Mouse (Mus musculus) CD4-positive, CD25-positive, alpha-beta regulatory T cell, adult 4 months (primary cell): ENCODE results near the gene Clint1. TPM values are rescaled to one million over a fixed set of nuclear protein-coding genes. Genes with fewer than 3 reads are reported as not detected.
A peak's percentile ranks its signal among the peaks of the same experiment; 100 is the strongest.
"Not testable (repeated sequence)": the region's sequence is repeated elsewhere in the genome, so short reads cannot be mapped to it uniquely, and the experiment has no call there.

Experiments used
- ATAC-seq: one replicate; pipeline ENCODE4 v1.8.0; 2017
- polyA plus RNA-seq, 2 experiments: library from polyadenylated mRNA; unstranded; fragments of 100-300 nt; shearing (Covaris generic); gene quantifications; one replicate each; pipeline ENCODE4 v1.2.1; 2017

Clint1 gene
- polyA plus RNA-seq, 2 experiments from 2014 or later: 29.1 to 44.1 TPM

DNA sequence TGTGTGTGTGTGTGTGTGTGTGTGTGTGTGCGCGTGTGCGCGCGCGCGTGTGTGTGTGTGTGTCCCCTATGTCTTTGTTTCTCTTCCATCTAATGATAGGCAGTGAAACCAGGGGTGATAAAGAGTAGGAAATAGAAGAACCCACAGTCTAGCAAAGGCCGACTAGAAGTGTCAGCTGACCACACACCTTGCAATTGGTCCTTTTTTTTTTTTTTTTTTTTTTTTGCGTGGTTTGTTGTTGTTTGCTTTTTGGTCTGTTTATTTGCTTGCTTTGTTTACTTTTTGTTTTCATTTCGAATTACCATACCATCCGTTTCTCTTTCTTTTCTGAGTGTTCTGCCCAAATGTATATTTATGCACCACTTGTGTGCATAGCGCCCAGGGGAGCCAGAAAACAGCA, 3.6 kb upstream of the Clint1 start:
- no peak for ATAC-seq

- no peak for ATAC-seq
Measured at GRCm38 (mm10) chr11:45849203-45849602, 2.6 kb upstream of the Clint1 start.

- ATAC-seq: no peak
Measured at GRCm38 (mm10) chr11:45849859-45850258, 2.0 kb upstream of the Clint1 start.

DNA sequence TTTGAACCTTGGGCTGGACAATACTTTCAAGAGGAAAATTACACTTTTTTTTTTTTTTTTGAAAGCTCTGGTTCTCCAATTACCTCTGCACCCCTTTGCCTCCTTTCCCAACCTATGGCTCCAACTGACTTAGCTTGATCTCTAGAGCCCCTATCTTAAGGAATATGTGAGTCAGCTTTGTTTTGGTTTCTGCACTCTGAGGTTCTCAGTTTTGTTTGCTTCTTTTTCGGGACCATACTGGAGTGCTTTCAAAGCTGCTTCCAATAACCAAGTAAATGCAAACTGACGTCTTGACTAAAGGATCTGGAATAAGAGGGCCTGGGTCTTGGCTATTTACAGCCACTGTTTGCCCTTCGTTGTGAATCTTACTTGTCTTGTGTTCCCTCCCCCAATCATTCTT, 1.5 kb upstream of the Clint1 start:
- ATAC-seq: no peak

GRCm38 (mm10) chr11:45852124-45852994, 508 bp downstream of the Clint1 start:
- peak; percentile 33 for ATAC-seq

- ATAC-seq: peak; percentile 65
Measured at GRCm38 (mm10) chr11:45852995-45853317, 1.1 kb downstream of the Clint1 start.

- no peak for ATAC-seq
Measured at GRCm38 (mm10) chr11:45853916-45854315, 2.1 kb downstream of the Clint1 start.

DNA sequence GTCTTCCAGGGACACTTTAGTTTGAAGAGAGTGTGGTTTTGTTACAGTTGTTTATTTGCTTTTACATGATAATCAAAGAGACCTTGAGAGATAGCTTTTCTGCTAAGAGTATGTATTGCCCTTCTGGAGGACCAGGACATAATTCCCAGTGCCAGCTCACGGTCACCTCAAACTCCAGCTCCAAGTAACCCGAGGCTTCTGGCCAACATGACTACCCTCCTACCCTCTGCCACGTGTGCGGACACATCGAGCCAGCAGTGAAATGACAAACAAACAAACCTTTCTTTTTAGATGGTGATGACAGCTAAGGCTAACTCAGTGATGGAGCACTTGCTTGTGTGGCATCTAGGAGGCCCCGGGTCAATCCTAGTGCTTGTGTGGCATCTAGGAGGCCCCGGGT, 2.5 kb downstream of the Clint1 start:
- ATAC-seq: no peak

- ATAC-seq: no peak
Measured at GRCm38 (mm10) chr11:45855407-45856148, 3.7 kb downstream of the Clint1 start.

DNA sequence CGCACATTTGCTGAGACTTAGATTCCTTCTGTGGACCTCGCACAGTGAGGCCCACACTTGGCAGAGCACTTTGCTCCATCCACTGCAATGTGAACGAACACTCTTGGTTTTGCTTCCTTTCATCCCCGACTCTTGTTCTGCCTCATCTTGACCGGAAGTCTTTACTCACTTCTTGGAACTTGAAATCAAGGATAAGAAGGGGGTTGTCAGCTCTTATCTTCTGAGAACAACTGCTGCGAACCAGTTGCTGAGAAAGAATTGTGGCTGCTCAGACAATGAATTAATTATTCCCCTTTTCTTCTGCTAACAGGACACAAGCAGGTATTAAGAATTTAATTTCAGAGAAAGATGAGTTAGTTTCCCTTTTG, 4.3 kb downstream of the Clint1 start:
- ATAC-seq: no peak

DNA sequence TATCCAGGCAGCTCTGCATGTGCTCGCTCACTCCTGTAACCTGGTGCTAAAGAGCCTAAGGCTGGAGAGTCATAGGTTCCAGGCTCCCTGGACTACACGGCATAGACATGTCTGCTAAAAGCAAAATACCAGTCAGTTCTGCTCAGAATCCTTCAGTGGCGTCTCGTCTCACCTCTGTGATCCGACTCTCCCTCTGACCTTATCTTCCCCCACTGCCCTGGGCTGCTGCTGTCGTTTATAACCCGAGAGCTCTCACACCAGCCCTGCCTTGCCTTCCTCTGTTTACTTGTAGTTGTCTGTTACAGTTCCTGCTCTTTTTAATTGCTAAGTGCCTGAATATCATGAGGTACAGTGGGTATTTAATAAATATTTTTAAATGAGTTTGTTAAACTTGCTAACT, 9.5 kb downstream of the Clint1 start:
- ATAC-seq: no peak

DNA sequence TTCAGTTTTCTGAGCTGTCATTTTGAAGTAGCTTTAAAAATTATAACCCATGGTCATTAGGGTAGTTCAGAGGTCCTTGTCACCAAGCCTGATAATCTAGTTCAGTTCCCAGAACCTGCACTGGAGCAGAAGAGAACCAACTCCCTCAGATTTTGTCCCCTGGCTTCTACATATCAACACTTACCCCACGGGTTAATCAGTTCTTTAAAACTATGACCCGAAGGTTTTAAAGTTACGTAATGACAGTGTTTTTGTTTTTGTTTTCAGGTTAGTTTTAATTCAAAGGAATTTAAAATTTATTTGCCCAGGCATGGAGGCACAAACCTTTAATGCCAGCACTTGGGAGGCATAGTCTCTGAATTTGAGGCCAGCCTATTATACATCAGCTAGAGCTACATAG, 12.6 kb downstream of the Clint1 start:
- ATAC-seq: no peak

DNA sequence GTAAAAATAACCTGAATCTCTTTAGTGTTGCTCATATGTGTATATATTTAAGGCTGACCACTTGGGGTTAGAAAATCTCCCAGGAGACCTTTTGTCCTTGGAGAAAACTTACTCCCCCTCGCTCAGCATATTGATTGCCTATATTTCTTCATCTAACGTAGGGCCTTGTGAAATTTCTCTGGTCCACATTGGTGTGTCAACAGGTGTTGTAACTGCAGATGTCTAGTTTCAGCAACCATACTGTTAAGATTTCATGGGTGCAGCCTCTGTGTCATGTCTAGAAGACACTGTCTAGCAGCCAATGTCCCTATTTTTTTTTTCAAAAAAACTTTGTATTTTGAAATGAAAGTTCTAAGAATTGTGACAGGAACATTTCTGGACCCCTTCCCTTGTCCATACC, 14.0 kb downstream of the Clint1 start:
- no peak for ATAC-seq

GRCm38 (mm10) chr11:45866534-45866933, 14.7 kb downstream of the Clint1 start:
- no peak for ATAC-seq

DNA sequence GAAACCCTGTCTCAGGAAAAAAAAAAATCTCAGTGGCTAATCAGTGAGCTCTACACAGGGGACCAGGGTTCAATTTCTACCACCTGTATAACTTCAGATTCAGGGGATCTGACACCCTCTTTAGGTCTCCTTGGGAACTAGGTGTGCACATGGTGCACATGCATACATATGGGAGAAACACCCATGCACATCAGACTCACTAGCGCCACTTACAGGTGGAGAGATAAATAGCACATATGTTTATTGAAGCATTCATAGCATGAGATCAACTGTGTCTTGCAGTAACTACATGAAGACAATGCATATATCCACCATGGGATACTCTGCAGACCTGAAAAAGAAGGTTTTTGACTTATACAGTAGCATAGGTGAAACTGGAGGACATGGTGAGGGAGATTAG, 21.8 kb downstream of the Clint1 start:
- no peak for ATAC-seq

- ATAC-seq: no peak
Measured at GRCm38 (mm10) chr11:45874251-45874650, 22.4 kb downstream of the Clint1 start.

GRCm38 (mm10) chr11:45875351-45875935, 23.6 kb downstream of the Clint1 start:
- ATAC-seq: peak; percentile 45

- peak; percentile 12 for ATAC-seq
Measured at GRCm38 (mm10) chr11:45876036-45876435, 24.2 kb downstream of the Clint1 start.

DNA sequence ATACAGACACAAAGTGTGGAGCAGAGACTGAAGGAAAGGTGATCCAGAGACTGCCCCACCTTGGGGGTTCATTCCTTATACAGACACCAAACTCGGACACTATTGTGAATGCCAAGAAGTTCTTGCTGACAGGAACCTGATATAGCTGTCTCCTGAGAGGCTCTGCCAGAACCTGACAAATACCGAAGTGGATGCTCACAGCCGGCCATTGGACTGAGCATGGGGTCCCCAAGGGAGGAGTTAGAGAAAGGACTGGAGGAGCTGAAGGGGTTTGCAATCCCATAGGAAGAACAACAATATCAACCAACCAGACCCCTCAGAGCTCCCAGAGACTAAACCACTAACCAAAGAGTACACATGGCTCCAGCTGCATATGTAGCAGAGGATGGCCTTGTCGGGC, 27.5 kb downstream of the Clint1 start:
- not testable (repeated sequence) for ATAC-seq

DNA sequence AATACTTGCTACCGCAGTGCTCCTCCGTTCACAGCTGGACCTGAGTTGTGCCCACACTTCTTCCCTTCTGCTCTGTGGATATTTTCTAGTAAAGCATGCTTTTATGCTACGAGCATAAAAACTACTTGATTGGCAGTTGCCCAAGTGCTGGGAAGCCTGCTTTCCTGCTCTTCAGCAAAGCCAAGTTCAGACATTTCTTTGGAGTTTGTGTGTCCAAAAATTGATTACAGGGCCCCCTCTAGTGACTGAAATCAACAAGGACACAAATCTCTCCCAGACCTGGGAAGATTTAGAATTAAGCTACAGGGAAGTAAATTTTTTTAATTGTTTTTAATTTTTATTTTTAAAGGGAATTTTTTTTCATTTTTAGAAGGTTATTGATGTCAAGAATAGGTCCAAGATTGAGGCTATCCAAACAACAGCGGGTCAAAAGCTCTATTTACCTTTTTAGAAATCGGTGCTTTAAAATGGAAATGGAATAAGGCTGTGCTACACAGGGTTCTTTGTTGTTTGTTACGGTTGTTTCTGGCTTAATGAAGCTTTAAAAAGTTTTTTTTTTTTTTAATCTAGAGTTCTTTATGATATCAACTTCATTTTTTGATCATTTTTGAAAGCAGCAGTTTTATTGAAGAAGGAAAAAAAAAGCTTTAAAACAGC, 29.3 kb downstream of the Clint1 start:
- ATAC-seq: no peak

GRCm38 (mm10) chr11:45881683-45882068, 29.8 kb downstream of the Clint1 start:
- no peak for ATAC-seq

- ATAC-seq: no peak
Measured at GRCm38 (mm10) chr11:45883270-45883931, 31.6 kb downstream of the Clint1 start.

- ATAC-seq: peak; percentile 71
Measured at GRCm38 (mm10) chr11:45884029-45884428, 32.2 kb downstream of the Clint1 start.
